Mouse (Mus musculus) liver, embryonic 14.5 days (tissue): ENCODE data around the gene Sphk2.

ENCODE experiments used
- CTCF ChIP-seq: IDR thresholded peaks from 2 replicates; pipeline ENCODE4 v1.5.1; 2016; ENCODE audit warnings: antibody characterized with exemption, low read depth, control low read depth
- EP300 ChIP-seq: IDR thresholded peaks from 2 replicates; pipeline ENCODE4 v1.6.1; 2016; ENCODE audit warnings: antibody characterized with exemption, low read depth

GRCm38 (mm10) chr7:45702809-45703520 is 14.8 kb downstream of the Sphk2 start:
- TF ChIP-seq CTCF (no peak), EP300 (no peak)
